Mouse (Mus musculus) erythroblast, adult 5-6 weeks (primary cell): ENCODE data around the gene Amer2. TPM values are rescaled to one million over a fixed set of nuclear protein-coding genes. Genes with fewer than 3 reads are reported as not detected.

Source experiments
- ATAC-seq: replicated peaks from 2 replicates; pipeline ENCODE4 v1.8.0; 2016; ENCODE audit warnings: moderate number of reproducible peaks, mild to moderate bottlenecking, moderate TSS enrichment, inconsistent platforms; ENCODE audit not compliant: poor library complexity, low FRiP score, severe bottlenecking
- total RNA-seq, 2 experiments: library from RNA; stranded (forward) in 1 of 2; stranded (reverse) in 1 of 2; fragments of 150-400 nt in 1 of 2; fragments of 200-764, 138-1000 nt in 1 of 2; gene quantifications; 2 replicates each; pipeline versions ENCODE4 v1.2.3 to v1.2.4; 2015 to 2017; ENCODE audit warnings: low replicate concordance in 2 of 2

Gene Amer2
- total RNA-seq, 2 experiments from 2014 or later = 0.51 to 2.5 TPM

DNA sequence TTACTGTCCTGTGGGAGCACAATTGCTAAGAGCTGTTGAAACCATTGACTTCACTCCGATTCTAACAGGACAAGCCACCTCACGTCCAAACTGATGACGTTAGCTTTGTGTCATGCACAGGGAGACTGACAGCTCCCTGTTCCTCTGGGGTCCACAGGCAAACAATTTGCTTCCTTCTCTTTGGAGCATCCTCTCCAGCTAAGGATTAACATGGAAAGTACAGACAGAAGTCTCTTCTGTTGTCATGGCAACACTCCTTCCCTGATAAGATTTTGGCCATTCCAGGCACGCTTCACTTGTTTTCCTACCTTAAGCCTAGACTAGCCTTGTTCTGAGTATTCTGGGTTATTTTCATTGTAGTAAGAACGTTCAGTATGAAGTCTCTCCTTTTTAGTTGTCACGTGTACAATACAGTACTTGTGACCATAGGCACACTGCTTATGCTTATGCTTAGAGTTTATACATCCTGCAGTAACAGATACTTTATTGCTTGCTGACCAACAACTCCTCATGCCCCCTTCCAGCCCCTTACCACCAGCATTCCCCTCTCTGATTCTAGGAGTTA is 12.1 kb downstream of the Amer2 start:
- no peak for ATAC-seq

DNA sequence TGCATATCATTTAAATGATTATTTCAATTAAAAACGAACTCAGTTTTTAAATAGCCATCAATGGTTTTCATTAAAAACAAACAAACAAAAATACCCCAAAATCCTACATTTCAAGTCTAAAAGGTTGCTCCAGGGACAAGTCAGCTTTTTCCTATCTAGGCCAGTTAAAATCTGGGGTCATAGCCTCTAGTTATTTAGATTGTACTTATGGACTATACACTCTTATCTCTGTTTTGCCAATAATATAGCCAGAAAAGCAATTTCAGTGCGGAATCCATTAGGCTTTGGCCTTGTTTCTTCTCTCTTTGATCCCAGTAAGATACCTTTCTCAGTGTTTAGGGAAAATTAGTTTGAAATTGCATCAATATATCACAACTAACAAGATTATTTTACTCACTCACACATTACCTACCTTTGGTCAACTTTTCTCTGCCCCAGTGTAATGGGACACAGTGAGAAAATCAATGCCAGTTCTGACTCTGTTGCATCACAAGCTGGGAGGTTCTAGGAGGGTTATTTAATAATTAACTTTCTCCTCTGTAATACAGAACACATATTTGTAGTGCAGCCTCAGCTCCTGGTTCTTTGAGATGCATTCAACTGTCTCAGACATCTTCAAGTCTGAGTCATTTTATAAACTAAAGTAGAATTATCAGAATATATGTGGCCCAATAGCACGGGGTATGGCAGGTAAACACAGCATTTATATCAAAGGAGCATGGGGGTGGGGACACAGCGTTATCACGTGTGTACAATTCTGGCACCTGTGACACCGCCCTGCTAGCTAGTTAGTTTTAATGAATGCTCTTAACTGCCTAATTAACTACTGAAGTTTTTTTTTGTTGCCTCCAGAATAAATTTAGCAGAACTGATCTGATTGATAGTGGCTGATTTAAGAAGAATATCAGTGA is 13.8 kb downstream of the Amer2 start:
- ATAC-seq = no peak

GRCm38 (mm10) chr14:60388332-60388731 is 15.3 kb downstream of the Amer2 start:
- ATAC-seq = no peak

GRCm38 (mm10) chr14:60392202-60392601 is 19.1 kb downstream of the Amer2 start:
- no peak for ATAC-seq

DNA sequence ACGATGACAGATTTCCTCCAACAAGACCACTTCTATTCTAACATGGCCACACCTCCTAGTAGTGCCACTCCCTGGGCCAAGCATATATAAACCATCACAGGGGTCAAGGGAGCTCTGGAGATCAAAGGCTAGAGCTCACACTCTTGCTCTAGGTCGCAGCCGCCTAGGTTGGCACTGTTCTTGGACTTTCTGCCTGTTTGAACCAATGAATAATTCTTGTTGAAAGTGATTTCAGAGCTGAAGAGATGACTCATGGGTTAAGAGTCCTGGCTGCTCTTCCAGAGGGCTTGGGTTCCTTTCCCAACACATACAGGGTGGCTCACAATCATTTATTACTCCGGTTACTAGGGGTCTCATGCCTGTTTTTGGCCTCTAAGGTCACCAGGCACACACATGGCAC is 24.3 kb downstream of the Amer2 start:
- no peak for ATAC-seq

GRCm38 (mm10) chr14:60398861-60399260 is 25.8 kb downstream of the Amer2 start:
- ATAC-seq = no peak

GRCm38 (mm10) chr14:60403228-60403627 is 30.2 kb downstream of the Amer2 start:
- ATAC-seq = no peak

GRCm38 (mm10) chr14:60405829-60406228 is 32.8 kb downstream of the Amer2 start:
- ATAC-seq = no peak

DNA sequence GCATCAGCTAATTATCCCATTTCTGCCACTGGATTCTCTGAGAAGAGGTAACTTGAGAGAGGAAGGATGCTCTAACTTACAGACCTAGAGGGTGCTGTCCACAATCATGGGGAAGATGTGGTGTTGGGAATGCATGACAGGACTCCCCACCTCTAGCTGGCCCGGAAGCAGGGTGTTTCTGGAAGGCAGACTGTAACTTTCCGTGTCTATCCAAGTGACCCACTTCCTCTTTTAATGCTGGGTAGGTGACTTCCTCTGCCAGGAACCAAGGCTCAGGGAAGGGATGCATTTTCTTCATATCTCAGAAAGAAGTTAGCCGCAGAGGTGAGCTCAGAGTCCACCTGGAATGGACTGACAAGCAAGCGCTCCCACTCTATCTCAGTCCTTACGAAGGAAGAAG is 33.5 kb downstream of the Amer2 start:
- ATAC-seq = no peak

GRCm38 (mm10) chr14:60407319-60407718 is 34.3 kb downstream of the Amer2 start:
- ATAC-seq = no peak

- no peak for ATAC-seq
Measured at GRCm38 (mm10) chr14:60409702-60410491, 36.8 kb downstream of the Amer2 start.

- no peak for ATAC-seq
Measured at GRCm38 (mm10) chr14:60411229-60411628, 38.2 kb downstream of the Amer2 start.

GRCm38 (mm10) chr14:60414691-60415090 is 41.6 kb downstream of the Amer2 start:
- ATAC-seq = no peak

GRCm38 (mm10) chr14:60417924-60418323 is 44.9 kb downstream of the Amer2 start:
- ATAC-seq = no peak

DNA sequence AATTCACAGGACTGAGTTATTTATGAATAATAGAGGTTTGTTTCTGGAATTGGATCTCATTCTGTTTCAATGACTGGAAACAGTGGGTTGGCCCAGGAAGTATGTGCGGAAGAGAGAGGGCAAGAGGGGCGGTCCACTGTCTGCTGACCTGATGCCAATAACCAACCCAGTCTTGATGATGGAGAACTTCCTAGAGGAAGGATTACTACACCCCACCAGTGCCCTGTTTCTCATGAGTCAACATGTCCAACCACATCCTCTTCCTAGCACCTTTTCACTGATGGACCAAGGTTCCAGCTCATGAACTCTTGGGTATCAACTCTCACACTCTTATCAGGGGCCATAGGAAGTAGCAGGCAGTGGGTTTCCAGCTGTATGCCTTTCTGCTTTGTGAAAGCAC is 49.9 kb downstream of the Amer2 start:
- no peak for ATAC-seq

- ATAC-seq = no peak
Measured at GRCm38 (mm10) chr14:60424174-60424573, 51.1 kb downstream of the Amer2 start.

DNA sequence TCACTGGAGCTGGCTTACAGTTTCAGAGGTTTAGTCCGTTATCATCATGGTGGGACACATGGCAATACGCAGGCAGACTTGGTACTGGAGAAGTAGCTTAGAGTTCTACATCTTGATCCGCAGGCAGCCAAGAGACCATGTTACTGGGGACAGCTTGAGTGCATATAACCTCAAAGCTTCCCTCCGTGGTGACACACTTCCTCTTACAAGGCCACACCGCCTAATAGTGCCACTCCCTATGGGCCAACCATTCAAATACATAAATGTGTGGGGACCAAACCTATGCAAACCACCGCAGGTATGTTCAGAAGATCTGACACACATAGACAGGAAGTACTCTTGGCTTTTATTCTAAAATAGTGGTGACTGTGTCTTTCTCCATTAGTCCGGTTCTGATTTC is 52.5 kb downstream of the Amer2 start:
- no peak for ATAC-seq

DNA sequence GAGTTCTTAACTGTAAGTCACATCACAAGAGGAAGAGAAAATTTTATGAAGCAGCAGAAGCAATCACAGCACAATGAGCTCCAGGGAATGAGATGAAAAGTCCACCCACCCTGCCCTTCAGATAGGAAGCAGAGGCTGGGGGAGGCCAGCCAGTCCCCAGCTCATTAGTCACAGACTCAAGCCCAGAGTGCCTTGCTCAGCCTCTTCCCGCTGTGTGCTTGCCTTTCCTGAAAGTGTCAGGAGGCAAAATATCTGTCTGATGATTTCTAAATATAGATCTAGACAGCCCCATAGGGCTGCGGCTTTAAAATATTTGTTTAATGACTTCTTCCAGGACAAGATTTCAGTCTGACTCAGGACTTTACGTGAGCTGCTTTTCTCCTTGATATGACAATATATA is 54.8 kb downstream of the Amer2 start:
- no peak for ATAC-seq

DNA sequence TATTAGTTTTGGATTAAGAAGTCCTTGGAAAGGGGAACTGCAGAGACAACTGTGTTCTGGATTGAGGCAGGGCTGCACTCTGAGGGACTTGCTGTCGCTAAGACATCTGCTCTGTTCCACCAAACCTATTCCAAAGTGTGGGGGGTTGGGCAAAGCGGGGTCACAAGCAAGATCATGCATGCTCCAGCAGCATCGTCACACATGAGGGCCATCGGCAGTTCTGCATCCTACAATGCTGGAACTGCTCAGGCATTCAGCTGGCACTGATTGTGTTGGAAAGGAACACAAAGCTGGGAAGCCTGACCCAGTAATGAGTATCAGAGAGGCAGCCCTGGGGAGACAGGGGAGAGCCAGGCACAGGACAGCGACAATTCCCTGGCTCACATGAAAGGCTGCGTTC is 56.5 kb downstream of the Amer2 start:
- no peak for ATAC-seq

DNA sequence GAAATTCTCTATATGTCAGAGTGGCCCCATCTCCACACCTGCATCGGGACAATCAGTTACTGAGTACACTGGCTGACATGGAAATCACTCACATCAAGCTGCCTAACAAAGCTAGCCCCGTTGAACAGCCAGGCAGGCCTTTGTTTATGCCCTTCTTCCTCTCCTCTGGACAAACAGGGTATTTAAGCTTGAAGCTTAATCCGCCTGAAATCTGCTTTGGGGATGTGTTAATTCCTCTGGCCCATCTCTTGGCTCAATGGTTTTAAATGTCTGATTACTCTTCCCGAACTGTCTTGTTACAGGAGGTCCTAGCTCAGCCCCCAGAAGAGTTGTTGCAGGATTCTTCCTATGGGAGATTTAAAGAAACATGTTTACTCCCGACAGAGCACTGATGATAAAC is 58.5 kb downstream of the Amer2 start:
- ATAC-seq = no peak

GRCm38 (mm10) chr14:60432136-60432535 is 59.1 kb downstream of the Amer2 start:
- no peak for ATAC-seq
